ENCODE assay signal across 15 mouse cellular contexts in genomic region chr12:7719080-7719479, GRCm38 (mm10).
A peak's percentile ranks its signal among the peaks of the same experiment; 100 is the strongest.
DNase-seq lines count a peak whose midpoint lies in the region; ATAC-seq lines count a peak whose summit lies in the region.
"Had no signal": no experiment of that assay in that cellular context is flagged by ENCODE, and none has a peak within 500 bp of the region (broad histone marks: within the 10 kb centered on the region; RNA-seq: fewer than 3 reads in every experiment).

No protein-coding gene starts in this region.

- H3K36me3 ChIP-seq in embryonic facial prominence, embryonic 14.5 days (ENCODE audit: control insufficient read depth, insufficient read depth, low read length), result no peaks in the 10 kb centered on the region
- H3K36me3 ChIP-seq in embryonic facial prominence, embryonic 10.5 days (replicated peaks), result no peaks in the 10 kb centered on the region
- H3K36me3 ChIP-seq: forebrain, embryonic 15.5 days; heart, embryonic 13.5 days had no signal

- H3K4me3 ChIP-seq in embryonic facial prominence, embryonic 14.5 days (ENCODE audit: low read depth, low read length), result no peak overlapping the region
- no peak overlapping the region for H3K4me3 ChIP-seq in embryonic facial prominence, embryonic 10.5 days
- H3K4me3 ChIP-seq: forebrain, embryonic 15.5 days; heart, embryonic 13.5 days had no signal

- no peak overlapping the region for H3K4me2 ChIP-seq in embryonic facial prominence, embryonic 14.5 days (ENCODE audit: low read depth, low read length)
- H3K4me2 ChIP-seq: forebrain, embryonic 15.5 days; heart, embryonic 13.5 days had no signal

- H3K9ac ChIP-seq in embryonic facial prominence, embryonic 14.5 days (ENCODE audit: low read depth, low read length), result no peak overlapping the region
- H3K9ac ChIP-seq: forebrain, embryonic 15.5 days; heart, embryonic 13.5 days had no signal

- H3K27ac ChIP-seq in embryonic facial prominence, embryonic 14.5 days (replicated peaks; ENCODE audit: low read depth, low read length), result no peak overlapping the region
- no peak overlapping the region for H3K27ac ChIP-seq in embryonic facial prominence, embryonic 10.5 days (replicated peaks)
- H3K27ac ChIP-seq: forebrain, embryonic 15.5 days; heart, embryonic 13.5 days; hindbrain, postnatal 0 days had no signal

- peak; percentile 19 for DNase-seq in embryonic facial prominence, embryonic 14.5 days (ENCODE audit: low spot score)
- no peak for DNase-seq in embryonic facial prominence, embryonic 10.5 days (ENCODE audit: low spot score)
- DNase-seq in left cerebral cortex, postnatal 4 days, result peak; percentile 65
- no peak for DNase-seq in left cerebral cortex, postnatal 36 days (ENCODE audit: low spot score in 2 of 2)
- DNase-seq in testis, postnatal 10 days (ENCODE audit: low spot score), result peak; percentile 40
- DNase-seq in testis, postnatal 14 days (ENCODE audit: low spot score), result no peak
- DNase-seq in adrenal gland, adult (ENCODE audit: inconsistent age in 2 of 2, low spot score in 1 of 2), result no peak
- DNase-seq: adrenal gland, postnatal 14 days; cerebellum, adult 8-10 months; gastrocnemius, postnatal 36 days; heart, adult 11 months; heart, postnatal 36 days had no signal

- no peaks in the 10 kb centered on the region for H3K27me3 ChIP-seq in embryonic facial prominence, embryonic 14.5 days (replicated peaks; ENCODE audit: control insufficient read depth, insufficient read depth, low read length)
- H3K27me3 ChIP-seq in embryonic facial prominence, embryonic 10.5 days (replicated peaks; ENCODE audit: low read depth, poor library complexity, severe bottlenecking), result no peaks in the 10 kb centered on the region
- H3K27me3 ChIP-seq: forebrain, embryonic 15.5 days; heart, embryonic 13.5 days had no signal

- ATAC-seq in embryonic facial prominence, embryonic 14.5 days (ENCODE audit: low read depth), result no peak
- ATAC-seq: forebrain, embryonic 15.5 days; hindbrain, postnatal 0 days had no signal

- 62% methylated on average over 4 of the region's 4 CpGs for WGBS in embryonic facial prominence, embryonic 14.5 days
- 89% methylated on average over 4 of the region's 4 CpGs for WGBS in embryonic facial prominence, embryonic 10.5 days

- intact Hi-C loops in left cerebral cortex, postnatal 4 days (cut with DNase I), result no loop called here
- intact Hi-C loops in left cerebral cortex, postnatal 36 days (cut with DNase I), result no loop called here

- H3K9me3 ChIP-seq in embryonic facial prominence, embryonic 14.5 days (ENCODE audit: control insufficient read depth, low read length), result no peaks in the 10 kb centered on the region
- no peaks in the 10 kb centered on the region for H3K9me3 ChIP-seq in embryonic facial prominence, embryonic 10.5 days
- H3K9me3 ChIP-seq: forebrain, embryonic 15.5 days; heart, embryonic 13.5 days had no signal

- no peaks in the 10 kb centered on the region for H3K4me1 ChIP-seq in embryonic facial prominence, embryonic 14.5 days (ENCODE audit: control insufficient read depth, insufficient read depth, low read length)
- no peaks in the 10 kb centered on the region for H3K4me1 ChIP-seq in embryonic facial prominence, embryonic 10.5 days
- H3K4me1 ChIP-seq: forebrain, embryonic 15.5 days; heart, embryonic 13.5 days had no signal

Comparison
In these comparisons a context has a peak if more than half of its experiments do, and no peak if none do; other contexts are left out.
1. DNase-seq: peak in embryonic facial prominence, embryonic 14.5 days (single experiment), left cerebral cortex, postnatal 4 days (single experiment) and testis, postnatal 10 days (single experiment); none in embryonic facial prominence, embryonic 10.5 days (single experiment), left cerebral cortex, postnatal 36 days (0 of 2), testis, postnatal 14 days (single experiment) and adrenal gland, adult (0 of 2).